Mouse (Mus musculus) lung, postnatal 14 days (tissue): ENCODE data around the gene Gm10190.
"Not testable (repeated sequence)": the region's sequence is repeated elsewhere in the genome, so short reads cannot be mapped to it uniquely, and the experiment has no call there.

Source experiments
- DNase-seq: peaks from one replicate; pipeline ENCODE4 v3.0.0; 2021

The Gm10190 gene

GRCm38 (mm10) chr17:80372989-80373725 is at the start of gene Gm10190:
TSS of gene Gm10190 (minus strand) at chr17:80373541.
- peak; percentile 90 for DNase-seq

- no peak for DNase-seq
Measured at GRCm38 (mm10) chr17:80420998-80421397, 47.7 kb upstream of the Gm10190 start.

GRCm38 (mm10) chr17:80418572-80419210 is 45.4 kb upstream of the Gm10190 start:
- DNase-seq: no peak

- no peak for DNase-seq
Measured at GRCm38 (mm10) chr17:80411182-80411581, 37.8 kb upstream of the Gm10190 start.

GRCm38 (mm10) chr17:80398243-80398642 is 24.9 kb upstream of the Gm10190 start:
- no peak for DNase-seq

GRCm38 (mm10) chr17:80391423-80392403 is 18.4 kb upstream of the Gm10190 start:
- peak; percentile 61 for DNase-seq

GRCm38 (mm10) chr17:80390024-80390423 is 16.7 kb upstream of the Gm10190 start:
- DNase-seq: no peak

- no peak for DNase-seq
Measured at GRCm38 (mm10) chr17:80385671-80386070, 12.3 kb upstream of the Gm10190 start.

- not testable (repeated sequence) for DNase-seq
Measured at GRCm38 (mm10) chr17:80378386-80378785, 5.0 kb upstream of the Gm10190 start.

- DNase-seq: no peak
Measured at GRCm38 (mm10) chr17:80373726-80374096, 370 bp upstream of the Gm10190 start.

- DNase-seq: no peak
Measured at GRCm38 (mm10) chr17:80368606-80369005, 4.7 kb downstream of the Gm10190 start.

GRCm38 (mm10) chr17:80367276-80367675 is 6.1 kb downstream of the Gm10190 start:
- DNase-seq: peak; percentile 22

GRCm38 (mm10) chr17:80360245-80360644 is 13.1 kb downstream of the Gm10190 start:
- no peak for DNase-seq

GRCm38 (mm10) chr17:80347234-80347633 is 26.1 kb downstream of the Gm10190 start:
- no peak for DNase-seq

GRCm38 (mm10) chr17:80346591-80347125 is 26.7 kb downstream of the Gm10190 start:
- DNase-seq: no peak

GRCm38 (mm10) chr17:80345277-80345676 is 28.1 kb downstream of the Gm10190 start:
- peak; percentile 7 for DNase-seq

GRCm38 (mm10) chr17:80332386-80332785 is 41.0 kb downstream of the Gm10190 start:
- peak; percentile 7 for DNase-seq

- DNase-seq: no peak
Measured at GRCm38 (mm10) chr17:80326431-80326830, 46.9 kb downstream of the Gm10190 start.

- DNase-seq: no peak
Measured at GRCm38 (mm10) chr17:80325456-80325855, 47.9 kb downstream of the Gm10190 start.

- no peak for DNase-seq
Measured at GRCm38 (mm10) chr17:80324521-80324920, 48.8 kb downstream of the Gm10190 start.

- no peak for DNase-seq
Measured at GRCm38 (mm10) chr17:80323658-80324057, 49.7 kb downstream of the Gm10190 start.
